Mouse (Mus musculus) heart, postnatal 14 days (tissue): ENCODE results near the gene Ighmbp2. TPM values are rescaled to one million over a fixed set of nuclear protein-coding genes. Genes with fewer than 3 reads are reported as not detected.
A peak's percentile ranks its signal among the peaks of the same experiment; 100 is the strongest.
"Not testable (repeated sequence)": the region's sequence is repeated elsewhere in the genome, so short reads cannot be mapped to it uniquely, and the experiment has no call there.

Experiments used
- DNase-seq, 2 experiments: peaks; one replicate each; pipeline ENCODE4 v3.0.0; 2021 to 2022
- intact Hi-C: fragments of 180-260 bp; cut with DNase I; formaldehyde crosslinking; loops from one replicate; pipeline ENCODE4 v1.15.1; 2025
- total RNA-seq, 2 experiments: library from RNA; stranded (reverse); gene quantifications; 2 replicates each; pipeline ENCODE4 v1.2.3; 2021

Ighmbp2 gene
- total RNA-seq, 2 experiments from 2014 or later: 2.9 to 3.8 TPM

DNA sequence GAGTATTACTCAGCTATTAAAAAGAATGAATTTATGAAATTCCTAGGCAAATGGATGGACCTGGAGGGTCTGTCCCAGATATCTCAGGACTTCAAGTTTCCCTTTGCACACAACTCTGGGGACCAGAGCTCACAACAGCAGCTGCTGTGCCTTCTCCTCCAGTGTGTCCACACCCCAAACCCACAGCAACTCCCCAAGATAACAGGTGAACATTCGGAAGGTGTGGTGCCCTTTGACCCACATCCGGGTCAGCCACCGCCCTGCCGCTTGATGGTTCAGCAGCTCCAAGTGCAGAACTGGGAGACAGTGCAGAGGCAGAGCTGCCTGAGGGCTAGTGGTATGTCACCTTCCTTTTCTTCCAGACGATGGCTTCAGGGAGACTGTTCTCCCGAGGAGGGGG, 12.4 kb upstream of the Ighmbp2 start:
- DNase-seq: no peak
- intact Hi-C loops: no loop called here

GRCm38 (mm10) chr19:3292993-3293392, 10.2 kb upstream of the Ighmbp2 start:
- DNase-seq: no peak
- intact Hi-C loops: loop anchor here (2.0 kb wide), 2 partner anchors 28 to 158 kb away; no protein-coding TSS in a partner anchor

DNA sequence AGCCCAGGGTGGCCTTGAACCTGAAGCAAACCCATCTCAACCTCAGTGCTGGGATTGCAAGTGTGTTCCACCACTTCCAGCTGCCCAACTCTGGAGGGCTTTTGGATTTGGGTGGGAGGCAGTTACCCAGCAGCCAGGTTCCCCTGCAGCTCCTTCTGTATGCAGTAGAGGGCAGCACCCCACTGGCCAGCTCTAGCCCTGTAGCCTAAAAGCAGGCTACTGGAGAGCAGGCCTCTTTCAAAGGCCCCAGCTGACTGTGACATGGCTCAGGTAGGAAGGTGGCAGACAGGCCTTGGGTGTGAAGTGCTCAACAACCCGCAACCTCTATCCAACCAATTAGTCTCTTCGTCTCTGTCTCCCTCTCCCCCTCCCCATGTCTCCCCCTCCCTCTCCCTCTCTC, 9.2 kb upstream of the Ighmbp2 start:
- intact Hi-C loops: loop anchor here (2.0 kb wide), 2 partner anchors 29 to 159 kb away; no protein-coding TSS in a partner anchor
- DNase-seq: peak; percentile 74 to 82

- intact Hi-C loops: no loop called here
- no peak for DNase-seq
Measured at GRCm38 (mm10) chr19:3289006-3289405, 6.2 kb upstream of the Ighmbp2 start.

GRCm38 (mm10) chr19:3281886-3282285, 931 bp downstream of the Ighmbp2 start:
- no peak for DNase-seq
- intact Hi-C loops: loop anchor here (5.0 kb wide), 1 partner anchor 40 kb away; the partner anchor contains the start of gene Cpt1a

GRCm38 (mm10) chr19:3275744-3276365, 7.0 kb downstream of the Ighmbp2 start:
- DNase-seq: no peak
- intact Hi-C loops: no loop called here

GRCm38 (mm10) chr19:3273331-3273730, 9.5 kb downstream of the Ighmbp2 start:
- intact Hi-C loops: no loop called here
- DNase-seq: no peak

DNA sequence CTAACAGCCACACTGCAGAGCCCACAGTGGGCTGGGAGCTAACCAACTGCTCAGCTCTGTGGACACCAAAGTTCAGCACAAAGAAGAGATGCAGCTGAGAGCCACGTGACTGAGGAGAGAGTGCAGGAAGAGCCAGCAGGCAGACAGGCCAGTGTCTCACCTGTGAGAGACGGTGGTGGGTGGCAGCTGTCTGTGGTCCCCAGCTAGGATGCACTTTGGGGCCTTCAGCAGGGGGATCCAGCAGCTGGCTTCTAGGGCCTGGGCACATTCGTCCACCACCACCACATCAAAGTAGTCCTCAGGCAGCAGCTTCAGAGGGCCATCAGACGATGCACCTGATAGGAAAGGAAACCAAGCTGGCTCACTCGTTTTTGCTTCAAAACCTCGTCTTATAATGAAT, 11.5 kb downstream of the Ighmbp2 start:
- DNase-seq: no peak
- intact Hi-C loops: no loop called here

GRCm38 (mm10) chr19:3269803-3270202, 13.0 kb downstream of the Ighmbp2 start:
- intact Hi-C loops: no loop called here
- no peak for DNase-seq

- intact Hi-C loops: no loop called here
- DNase-seq: no peak
Measured at GRCm38 (mm10) chr19:3269279-3269678, 13.5 kb downstream of the Ighmbp2 start.

GRCm38 (mm10) chr19:3268218-3268980, 14.4 kb downstream of the Ighmbp2 start:
- intact Hi-C loops: no loop called here
- no peak for DNase-seq

DNA sequence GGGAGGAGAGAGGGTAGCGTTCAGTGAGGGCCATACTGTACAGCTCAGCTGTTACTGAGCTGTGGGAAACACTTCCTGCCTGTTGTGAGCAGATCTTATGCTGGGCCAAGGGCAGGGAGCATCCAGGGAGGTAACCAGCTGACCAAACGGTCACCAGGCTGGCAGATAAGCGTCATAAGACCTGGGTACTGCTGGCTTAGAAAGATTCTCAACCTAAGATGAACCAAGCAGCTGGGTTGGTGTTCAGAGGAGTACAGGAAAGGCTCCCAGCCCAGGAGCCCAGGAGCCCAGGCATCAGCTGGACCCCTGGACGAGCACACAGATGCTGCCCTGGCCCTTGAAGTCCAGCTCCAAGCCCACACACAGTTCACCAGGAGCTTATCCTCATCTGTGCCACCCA, 15.5 kb downstream of the Ighmbp2 start:
- peak in 1 of 2 experiments; percentile 0 for DNase-seq
- intact Hi-C loops: no loop called here

DNA sequence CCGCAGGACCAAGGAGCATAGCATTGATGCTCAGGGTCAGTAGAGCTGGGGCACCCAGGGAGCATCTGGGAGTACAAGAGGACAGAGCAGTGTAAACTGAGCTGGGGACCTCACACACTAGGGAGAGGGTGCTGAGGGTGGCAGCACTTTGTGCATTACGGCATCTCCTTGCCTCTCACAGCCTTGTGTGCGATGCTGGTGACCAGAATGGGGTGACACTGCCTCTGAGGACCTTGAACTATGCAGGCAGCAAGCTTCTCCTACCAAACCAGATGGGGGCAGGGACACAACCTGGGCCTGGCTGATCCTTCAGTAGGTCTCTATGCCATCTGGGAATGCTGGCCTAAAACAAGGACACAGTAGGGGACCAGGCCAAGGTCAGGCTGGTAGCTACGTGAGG, 16.1 kb downstream of the Ighmbp2 start:
- no peak for DNase-seq
- intact Hi-C loops: no loop called here

DNA sequence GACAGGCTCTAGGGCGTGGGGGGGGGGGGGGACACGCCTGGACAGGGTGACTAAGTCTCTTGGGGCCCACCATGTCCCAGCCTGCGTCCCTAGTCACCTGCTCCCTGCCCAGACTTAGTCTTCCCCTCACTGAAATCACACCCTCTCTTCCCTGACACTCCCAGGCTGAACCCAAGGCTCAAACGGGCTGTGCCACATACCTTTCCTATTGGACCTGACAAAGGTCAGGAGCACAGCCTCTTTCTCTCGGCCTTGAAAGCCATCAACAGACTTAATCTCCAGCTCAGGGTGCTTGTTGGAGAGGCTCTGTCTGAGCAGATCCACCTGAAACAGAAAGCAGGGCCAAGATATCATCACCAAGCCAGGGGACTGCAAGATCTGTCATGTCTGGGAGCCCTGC, 16.7 kb downstream of the Ighmbp2 start:
- intact Hi-C loops: no loop called here
- DNase-seq: no peak

DNA sequence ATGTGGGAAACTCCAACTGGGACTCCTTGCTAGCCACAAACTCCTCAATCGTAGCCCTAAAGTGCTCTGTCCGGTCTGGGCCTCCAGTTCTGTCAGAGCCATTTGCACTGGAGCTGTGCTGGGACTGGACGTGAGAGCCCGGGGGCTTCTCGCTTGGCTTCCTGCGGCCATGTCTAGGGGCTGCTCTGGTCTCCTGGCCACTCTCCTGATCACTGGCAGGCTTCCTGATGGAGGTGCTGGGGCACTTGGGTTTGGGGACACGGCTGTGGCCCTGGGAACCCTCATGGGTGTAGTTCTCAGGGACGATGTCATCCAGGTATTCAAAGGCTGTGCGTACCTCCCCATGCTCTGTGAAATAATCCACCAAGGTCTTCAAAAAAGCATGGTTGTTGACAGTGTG, 17.6 kb downstream of the Ighmbp2 start:
- peak in 1 of 2 experiments; percentile 1 for DNase-seq
- intact Hi-C loops: no loop called here

GRCm38 (mm10) chr19:3264348-3264747, 18.5 kb downstream of the Ighmbp2 start:
- peak in 1 of 2 experiments; percentile 1 for DNase-seq
- intact Hi-C loops: no loop called here

- no peak for DNase-seq
- intact Hi-C loops: no loop called here
Measured at GRCm38 (mm10) chr19:3261764-3262525, 20.9 kb downstream of the Ighmbp2 start.

DNA sequence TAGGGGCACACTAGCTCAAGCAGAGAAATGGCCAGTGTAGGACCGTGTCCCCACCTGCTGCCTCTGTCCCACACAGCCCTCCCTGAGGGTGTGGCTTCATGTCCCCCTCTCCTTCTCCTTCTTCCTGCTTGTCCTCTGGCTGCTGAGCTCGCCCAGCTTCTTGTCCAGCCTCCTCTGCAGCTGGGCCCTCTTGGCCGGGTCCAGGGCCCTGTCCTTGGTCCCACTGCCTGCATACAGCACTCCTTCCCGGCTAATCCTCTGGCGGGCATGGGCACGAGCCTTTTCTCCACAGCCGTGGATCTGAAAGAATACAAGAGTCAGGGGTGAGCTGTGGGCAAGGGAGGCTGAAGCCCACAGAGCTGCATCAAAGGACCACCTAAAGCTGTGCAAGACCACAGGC, 21.5 kb downstream of the Ighmbp2 start:
- DNase-seq: no peak
- intact Hi-C loops: no loop called here

GRCm38 (mm10) chr19:3260591-3260990, 22.2 kb downstream of the Ighmbp2 start:
- intact Hi-C loops: no loop called here
- no peak for DNase-seq

DNA sequence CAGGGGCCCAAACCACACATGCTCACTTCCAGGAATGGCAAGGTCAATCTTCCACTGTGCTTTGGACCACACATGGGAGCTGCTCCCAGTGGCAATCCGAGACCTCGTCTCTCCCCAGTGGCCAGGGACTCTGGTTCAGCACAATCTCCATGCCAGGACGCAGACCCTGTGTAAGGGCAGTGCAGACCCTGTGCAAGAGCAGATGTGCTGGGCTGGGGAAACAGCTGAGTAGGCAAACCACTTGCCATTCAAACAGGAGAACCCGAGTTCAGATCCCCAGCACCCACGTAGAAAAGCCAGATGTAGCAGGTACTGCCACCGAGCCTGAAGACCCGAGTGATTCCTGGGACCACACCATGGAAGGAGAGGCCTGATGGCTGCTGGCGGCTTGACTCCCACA, 22.8 kb downstream of the Ighmbp2 start:
- intact Hi-C loops: no loop called here
- no peak for DNase-seq

GRCm38 (mm10) chr19:3225261-3225660, 57.6 kb downstream of the Ighmbp2 start:
- DNase-seq, intact Hi-C loops: not testable (repeated sequence)
